Mouse (Mus musculus) intestine, embryonic 16.5 days (tissue): ENCODE measurements around the gene Mab21l2. TPM values are rescaled to one million over a fixed set of nuclear protein-coding genes. Genes with fewer than 3 reads are reported as not detected.
A peak's percentile ranks its signal among the peaks of the same experiment; 100 is the strongest.

Experiments
- ATAC-seq: fragments of 200-750 bp; cut with Nextera tagmentation; 2 replicates; pipeline ENCODE4 v1.8.0; 2017; ENCODE audit warnings: moderate TSS enrichment, moderate library complexity
- H3K27ac ChIP-seq: fragments of 300-500 bp; sonication (generic); 2 replicates; pipeline ENCODE4 v1.5.1; 2014; ENCODE audit warnings: mild to moderate bottlenecking, low read length
- H3K27me3 ChIP-seq: fragments of 300-500 bp; sonication (generic); replicated peaks from 2 replicates; pipeline ENCODE4 v1.6.1; 2014; ENCODE audit warnings: low read length, control low read depth, mixed read lengths; ENCODE audit not compliant: control insufficient read depth, insufficient read depth
- H3K36me3 ChIP-seq: fragments of 300-500 bp; sonication (generic); 2 replicates; pipeline ENCODE4 v1.6.1; 2014; ENCODE audit warnings: low read length, control low read depth; ENCODE audit not compliant: control insufficient read depth, insufficient read depth
- H3K4me1 ChIP-seq: fragments of 300-500 bp; sonication (generic); 2 replicates; pipeline ENCODE4 v1.6.1; 2014; ENCODE audit warnings: low read length, control low read depth, mixed read lengths; ENCODE audit not compliant: control insufficient read depth, insufficient read depth
- H3K4me2 ChIP-seq: fragments of 300-500 bp; sonication (generic); 2 replicates; pipeline ENCODE4 v1.6.1; 2014; ENCODE audit warnings: low read depth, low read length, control low read depth
- H3K4me3 ChIP-seq: fragments of 300-500 bp; sonication (generic); 2 replicates; pipeline ENCODE4 v1.5.1; 2014; ENCODE audit warnings: mild to moderate bottlenecking, low read length
- H3K9ac ChIP-seq: fragments of 300-500 bp; sonication (generic); 2 replicates; pipeline ENCODE4 v1.6.1; 2014; ENCODE audit warnings: low read depth, low read length
- H3K9me3 ChIP-seq: fragments of 300-500 bp; sonication (generic); 2 replicates; pipeline ENCODE4 v1.6.1; 2016; ENCODE audit warnings: low read length, control low read depth; ENCODE audit not compliant: control insufficient read depth
- WGBS: fragments of 180-500 bp; shearing (Covaris S2); extraction: QIAGEN DNeasy Blood & Tissue Kit; methylation state at CpG from one replicate; pipeline ENCODE4 v1.1.7; 2014; 5-methylcytosine and 5-hydroxymethylcytosine counted together
- polyA plus RNA-seq: library from polyadenylated mRNA; unstranded; fragments of >200 nt; fragmentation: Nextera tagmentation; extraction: Ambion mirVana; gene quantifications from 2 replicates; pipeline ENCODE4 v1.2.1, GENCODE M21; 2015

Gene Mab21l2
- polyA plus RNA-seq, 1 experiment from 2014 or later, result 107 TPM

DNA sequence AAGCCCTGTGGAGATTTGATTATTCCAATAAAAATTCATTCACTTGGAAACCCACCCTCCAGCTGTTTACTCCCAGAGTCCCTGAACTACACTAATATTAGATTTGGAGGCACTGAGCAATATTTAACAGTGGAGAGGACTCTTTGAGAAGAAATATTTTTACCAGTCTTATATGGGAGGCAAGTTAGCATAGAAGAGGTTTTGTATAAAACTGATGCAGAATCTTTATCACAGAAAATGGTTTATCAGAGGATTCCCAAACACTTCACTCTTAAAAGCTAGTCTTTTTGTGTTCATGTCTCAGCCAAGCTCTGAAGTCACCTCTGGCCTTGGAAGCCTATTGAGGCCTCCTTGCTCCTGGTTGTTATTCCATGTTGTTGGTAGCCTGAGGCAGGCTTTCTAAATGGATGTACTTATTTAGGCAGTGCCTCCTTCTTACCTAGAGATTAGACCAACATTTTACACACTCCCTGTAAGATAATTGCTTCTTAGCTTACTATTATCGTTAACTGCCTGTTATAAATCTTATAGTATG, 6.5 kb downstream of the Mab21l2 start:
- peak overlapping the region; percentile 35 for H3K4me3 ChIP-seq
- no peak for ATAC-seq
- H3K4me2 ChIP-seq, result peak overlapping the region; percentile 48
- peak overlapping the region; percentile 30; the same call in 1 of the 2 replicates for H3K9ac ChIP-seq
- H3K4me1 ChIP-seq, result peaks cover 12% of the 10 kb centered on the region
- no peaks in the 10 kb centered on the region for H3K36me3 ChIP-seq
- H3K27me3 ChIP-seq, result no peaks in the 10 kb centered on the region
- peak overlapping the region; percentile 23; the same call in 1 of the 2 replicates for H3K27ac ChIP-seq
- WGBS, result 25% methylated on average over 1 of the region's 1 CpGs
- no peaks in the 10 kb centered on the region for H3K9me3 ChIP-seq

DNA sequence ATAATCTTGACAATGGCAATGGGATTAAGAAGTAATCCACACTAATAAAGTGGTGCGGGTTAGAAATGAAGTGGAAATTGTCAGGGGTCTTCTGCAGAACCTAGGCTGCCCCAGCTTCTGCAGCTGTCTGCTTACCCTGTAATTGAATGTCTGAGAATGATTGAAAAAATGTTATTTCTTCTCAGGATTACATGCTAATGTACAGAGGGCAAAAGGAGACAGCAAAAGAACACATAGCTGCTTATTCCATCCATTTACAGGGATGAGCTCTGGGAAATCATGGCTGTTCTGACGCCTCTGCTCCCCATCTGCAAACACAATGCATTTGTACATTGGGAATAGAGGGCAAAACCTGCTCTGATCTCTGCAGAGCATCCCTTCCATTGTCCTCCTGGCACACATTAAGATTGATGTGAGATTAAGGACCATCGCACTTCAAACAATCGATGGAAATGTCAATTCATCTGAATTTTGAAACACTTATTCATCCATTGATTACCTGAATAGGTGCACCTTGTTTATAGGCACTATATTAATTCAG, 7.3 kb downstream of the Mab21l2 start:
- H3K4me2 ChIP-seq, result peak overlapping the region; percentile 6
- no peak for ATAC-seq
- 57% methylated on average over 4 of the region's 4 CpGs for WGBS
- H3K36me3 ChIP-seq, result no peaks in the 10 kb centered on the region
- H3K9ac ChIP-seq, result no peak overlapping the region; the same call in 1 of the 2 replicates
- H3K27ac ChIP-seq, result 0 out of 2 replicates have a peak overlapping the region, but pooled peaks have one; percentile 13
- H3K9me3 ChIP-seq, result no peaks in the 10 kb centered on the region
- no peaks in the 10 kb centered on the region for H3K27me3 ChIP-seq
- H3K4me3 ChIP-seq, result peak overlapping the region; percentile 1; the same call in 1 of the 2 replicates
- peaks cover 12% of the 10 kb centered on the region for H3K4me1 ChIP-seq

DNA sequence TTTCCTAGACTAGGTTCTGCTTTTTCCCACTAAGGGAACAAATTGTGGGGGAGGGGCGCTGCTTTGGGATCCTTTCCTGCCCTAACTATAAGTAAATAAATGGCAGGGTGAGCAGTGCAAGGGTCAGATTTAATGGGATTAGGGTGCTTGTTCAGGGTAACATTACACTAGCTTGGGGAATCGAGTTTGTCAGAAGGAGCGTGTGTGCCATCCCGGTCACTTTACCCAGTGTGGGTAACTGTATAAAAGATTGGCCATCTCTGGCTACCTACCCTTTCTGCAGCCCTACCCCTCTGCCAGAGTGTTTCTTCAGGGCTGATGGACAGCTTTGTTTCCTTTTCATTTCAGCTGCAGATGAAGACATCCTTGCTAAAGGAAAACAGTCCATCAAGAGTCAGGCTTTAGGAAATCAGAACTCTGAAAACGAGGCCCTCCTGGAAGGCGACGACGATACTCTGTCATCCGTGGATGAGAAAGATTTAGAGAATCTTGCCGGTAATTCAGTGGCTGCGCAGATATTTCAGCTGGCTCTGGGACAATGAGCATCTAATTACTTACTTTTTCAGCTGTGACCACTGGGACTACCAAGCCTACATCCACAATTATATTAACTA, 8.8 kb downstream of the Mab21l2 start:
- peak; percentile 45; the same call in 1 of the 2 replicates for ATAC-seq
- Histone ChIP-seq H3K27me3 (no peaks in the 10 kb centered on the region), H3K27ac (peak overlapping the region; percentile 45; the same call in 1 of the 2 replicates), H3K4me1 (peaks cover 12% of the 10 kb centered on the region), H3K36me3 (no peaks in the 10 kb centered on the region), H3K9me3 (no peaks in the 10 kb centered on the region), H3K4me3 (peak overlapping the region; percentile 11; the same call in 1 of the 2 replicates), H3K9ac (no peak overlapping the region), H3K4me2 (peak overlapping the region; percentile 31)
- 33% methylated on average over 11 of the region's 11 CpGs for WGBS

DNA sequence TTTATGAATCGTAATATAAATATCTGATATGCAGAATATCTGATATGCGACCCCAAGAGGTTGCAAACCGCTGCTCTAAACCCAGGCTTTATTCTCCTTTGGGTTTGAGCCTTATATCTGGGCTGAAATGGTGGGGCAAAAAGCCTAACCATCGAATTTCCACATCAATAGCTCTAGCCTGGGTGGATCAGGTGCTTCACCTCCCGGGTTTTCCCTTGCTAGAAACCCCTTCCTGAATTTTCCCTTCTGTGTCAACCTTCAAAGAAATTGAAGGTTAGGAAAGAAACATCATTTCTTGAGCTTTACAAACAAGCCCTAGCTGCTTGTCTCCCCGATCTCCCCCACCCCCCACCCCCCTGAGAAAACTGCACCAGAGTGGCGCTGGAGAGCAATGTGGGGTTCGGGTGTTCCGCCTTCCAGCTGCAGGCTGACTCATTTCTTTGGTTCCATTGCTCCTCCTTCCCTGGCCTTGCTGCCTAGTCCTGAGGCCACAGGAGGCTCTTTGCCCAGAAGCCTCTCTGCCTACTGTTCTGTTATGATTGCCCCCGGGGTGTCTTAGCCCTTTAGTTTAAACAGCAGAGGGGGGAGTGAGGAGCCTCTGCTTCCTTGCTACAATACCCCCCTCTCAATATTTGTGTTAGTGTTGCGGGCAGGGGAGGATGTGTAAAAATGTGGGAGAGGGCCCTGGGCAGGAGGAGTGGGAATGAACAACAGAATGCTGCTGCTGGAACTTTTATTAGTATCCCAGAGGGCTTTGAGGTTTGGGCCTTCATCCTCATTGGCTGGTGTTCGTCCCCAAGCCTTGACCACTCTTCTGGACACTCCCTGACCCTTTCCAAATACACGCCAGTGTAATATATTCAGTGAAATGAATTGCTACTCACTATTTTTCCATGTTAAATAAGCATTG, 9.5 kb downstream of the Mab21l2 start:
- H3K9ac ChIP-seq, result no peak overlapping the region
- H3K36me3 ChIP-seq, result no peaks in the 10 kb centered on the region
- no peak overlapping the region for H3K4me3 ChIP-seq
- peaks cover 12% of the 10 kb centered on the region for H3K4me1 ChIP-seq
- H3K9me3 ChIP-seq, result no peaks in the 10 kb centered on the region
- H3K27me3 ChIP-seq, result no peaks in the 10 kb centered on the region
- peak overlapping the region; percentile 31; the same call in 1 of the 2 replicates for H3K4me2 ChIP-seq
- WGBS, result 31% methylated on average over 13 of the region's 13 CpGs
- peak; percentile 73 for ATAC-seq
- peak overlapping the region; percentile 45 for H3K27ac ChIP-seq

DNA sequence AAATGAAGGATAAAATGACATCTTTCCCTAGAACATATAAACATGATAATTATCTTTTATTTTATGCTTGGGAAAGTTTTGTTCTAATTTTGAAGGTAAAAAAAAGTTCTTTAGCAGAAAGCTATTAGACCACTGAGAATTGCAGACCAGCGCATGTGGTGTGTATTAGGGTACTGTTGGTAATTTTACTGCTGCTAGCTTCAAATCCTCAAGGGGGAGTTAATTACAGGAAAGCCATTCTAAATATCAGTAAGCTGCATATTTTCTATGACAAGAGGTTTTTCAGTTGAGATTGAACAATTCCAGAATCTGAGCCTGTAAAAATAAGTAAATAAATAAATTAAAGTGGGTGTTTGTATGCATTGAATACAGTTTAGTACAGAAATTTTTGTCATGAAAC, 11.7 kb downstream of the Mab21l2 start:
- peaks cover 9% of the 10 kb centered on the region for H3K4me1 ChIP-seq
- H3K4me3 ChIP-seq, result no peak overlapping the region
- no peak overlapping the region for H3K9ac ChIP-seq
- H3K27ac ChIP-seq, result no peak overlapping the region
- no peaks in the 10 kb centered on the region for H3K27me3 ChIP-seq
- WGBS, result 80% methylated on average over 1 of the region's 1 CpGs
- H3K9me3 ChIP-seq, result no peaks in the 10 kb centered on the region
- no peak overlapping the region for H3K4me2 ChIP-seq
- ATAC-seq, result no peak
- no peaks in the 10 kb centered on the region for H3K36me3 ChIP-seq

DNA sequence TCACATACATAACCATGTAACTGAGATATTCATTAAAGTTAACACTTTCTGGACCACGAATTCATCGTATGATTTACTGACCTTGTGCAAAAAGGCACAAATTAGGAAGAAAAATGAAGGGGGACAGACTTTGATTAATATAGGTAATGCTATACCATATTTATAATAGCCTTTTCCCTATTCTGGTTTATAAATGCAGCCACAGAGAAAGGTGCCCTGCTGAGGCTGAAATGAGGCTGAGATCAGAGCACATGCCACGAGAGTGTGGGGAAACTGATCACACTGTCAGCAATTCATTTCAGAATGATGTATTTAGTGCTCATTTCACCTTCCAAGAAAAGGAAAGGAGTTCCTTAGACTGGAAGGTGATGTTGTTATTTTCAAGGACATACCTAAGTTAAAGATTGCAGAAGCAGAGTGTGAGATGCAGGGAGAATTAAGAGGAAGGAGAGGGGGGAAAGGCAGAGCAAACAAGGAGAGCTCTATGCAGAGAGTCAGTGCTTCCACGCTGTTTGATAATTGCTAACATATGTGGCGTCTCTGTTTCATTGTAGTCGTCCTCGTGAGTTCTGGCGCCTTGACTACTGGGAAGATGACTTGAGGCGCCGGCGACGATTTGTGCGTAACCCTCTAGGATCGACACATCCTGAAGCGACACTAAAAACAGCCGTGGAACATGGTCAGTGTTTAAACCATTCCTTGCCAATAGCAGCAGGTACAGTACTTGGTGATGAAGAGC, 16.7 kb downstream of the Mab21l2 start:
- Histone ChIP-seq H3K9me3 (no peaks in the 10 kb centered on the region), H3K4me1 (no peaks in the 10 kb centered on the region), H3K27me3 (no peaks in the 10 kb centered on the region), H3K4me2 (no peak overlapping the region), H3K4me3 (no peak overlapping the region), H3K9ac (no peak overlapping the region), H3K36me3 (no peaks in the 10 kb centered on the region), H3K27ac (no peak overlapping the region)
- ATAC-seq, result no peak
- 66% methylated on average over 16 of the region's 16 CpGs for WGBS

DNA sequence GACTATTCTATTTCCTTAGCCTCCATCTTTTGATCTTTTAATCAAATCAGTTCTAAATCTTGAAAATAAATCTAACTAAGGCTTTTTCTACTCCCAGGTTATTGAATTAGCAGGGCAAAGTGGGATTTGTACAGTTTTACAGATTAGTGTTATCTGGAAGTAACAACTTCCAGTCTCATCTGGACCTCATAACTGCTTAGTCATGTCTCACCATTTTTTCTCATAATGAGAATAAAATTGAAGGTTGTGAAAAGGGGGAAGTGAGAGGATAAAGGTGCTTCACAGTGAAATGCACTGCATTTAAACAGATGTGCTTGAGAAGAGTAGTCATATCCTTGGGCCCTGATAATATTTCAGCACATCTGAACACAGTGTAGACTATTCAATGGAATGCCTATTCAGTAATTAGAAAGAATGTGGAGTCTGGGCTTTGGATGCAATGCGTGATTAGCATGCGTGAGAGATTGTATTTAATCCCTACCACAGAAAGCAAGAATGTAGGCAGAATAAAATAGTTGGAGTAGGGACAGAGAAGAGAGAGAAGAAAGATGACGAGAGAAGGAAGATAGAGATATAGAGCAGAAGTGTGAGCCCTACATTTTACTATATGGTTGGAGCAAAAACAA, 25.4 kb downstream of the Mab21l2 start:
- no peak overlapping the region for H3K9ac ChIP-seq
- WGBS, result 85% methylated on average over 3 of the region's 3 CpGs
- H3K4me3 ChIP-seq, result no peak overlapping the region
- ATAC-seq, result no peak
- H3K27me3 ChIP-seq, result no peaks in the 10 kb centered on the region
- no peaks in the 10 kb centered on the region for H3K36me3 ChIP-seq
- H3K27ac ChIP-seq, result no peak overlapping the region
- no peak overlapping the region for H3K4me2 ChIP-seq
- no peaks in the 10 kb centered on the region for H3K4me1 ChIP-seq
- no peaks in the 10 kb centered on the region for H3K9me3 ChIP-seq

DNA sequence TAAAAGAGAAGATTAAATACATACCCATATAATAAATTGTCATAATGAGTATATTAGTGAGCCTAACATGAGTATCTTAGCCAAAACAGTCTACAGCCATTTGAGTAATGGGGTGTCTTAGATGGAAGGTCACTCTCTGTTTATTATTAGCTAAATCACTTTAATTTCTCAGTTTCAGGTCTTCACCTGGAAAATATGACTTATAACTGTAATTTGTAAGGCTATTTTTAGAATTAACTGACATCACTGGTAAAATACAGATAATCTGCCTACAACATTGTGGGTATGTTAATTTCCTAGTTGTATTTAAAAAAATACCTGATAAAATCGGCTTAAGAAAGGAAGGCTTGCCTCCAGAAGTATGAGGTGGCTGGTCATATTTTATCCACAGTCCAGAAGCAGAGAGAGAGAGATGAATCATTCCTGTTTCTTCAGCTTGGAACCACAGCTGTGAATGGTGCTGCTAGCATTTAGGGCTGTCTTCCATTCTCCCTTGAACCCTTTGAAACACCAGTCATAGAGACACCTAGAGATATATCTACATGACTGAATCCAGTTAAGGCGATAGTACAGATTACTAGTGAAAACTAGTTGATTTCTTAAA, 29.8 kb downstream of the Mab21l2 start:
- Histone ChIP-seq H3K27me3 (no peaks in the 10 kb centered on the region), H3K36me3 (no peaks in the 10 kb centered on the region), H3K4me3 (no peak overlapping the region), H3K4me2 (no peak overlapping the region), H3K9me3 (no peaks in the 10 kb centered on the region), H3K4me1 (no peaks in the 10 kb centered on the region), H3K27ac (no peak overlapping the region), H3K9ac (no peak overlapping the region)
- WGBS, result 86% methylated on average over 2 of the region's 2 CpGs
- ATAC-seq, result no peak
